Mouse (Mus musculus) heart, adult 11 months (tissue): ENCODE results near the gene Ripor3.

Source experiments
- DNase-seq: peaks from one replicate; pipeline ENCODE4 v3.0.0; 2022

Ripor3 gene

DNA sequence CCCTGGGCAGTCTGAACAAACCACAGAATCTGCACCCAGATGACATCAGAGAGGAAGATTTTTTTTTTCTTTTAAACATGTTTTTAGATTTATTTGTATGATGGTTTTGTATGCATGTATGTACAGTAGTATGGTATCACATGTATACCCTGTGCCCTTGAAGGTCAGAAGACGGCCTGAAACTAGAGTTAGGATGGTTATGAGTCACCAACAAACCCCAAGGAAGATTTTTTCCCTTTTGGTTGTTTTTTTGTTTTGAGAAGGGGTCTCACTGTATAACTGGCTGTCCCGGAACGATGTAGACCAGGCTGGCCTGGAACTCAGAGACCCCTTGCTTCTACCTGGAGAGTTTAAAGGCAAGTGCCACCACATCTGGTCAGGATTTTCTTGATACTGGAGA, 79.4 kb downstream of the Ripor3 start:
- DNase-seq = no peak
